Mouse (Mus musculus): Measurements from ENCODE around the gene Agk. TPM values are rescaled to one million over a fixed set of nuclear protein-coding genes. Genes with fewer than 3 reads are reported as not detected.

The Agk gene
- polyA plus RNA-seq, 1 experiment from 2014 or later = 24.0 TPM

- H3K4me3 ChIP-seq (ENCODE audit: low read depth, low read length) = peak overlapping the region; percentile 69
- ATAC-seq (peak; percentile 58), DNase-seq (ENCODE audit: low spot score) (peak; percentile 45)
- peak overlapping the region; percentile 97 for H3K4me2 ChIP-seq (replicated peaks; ENCODE audit: low read depth, low read length)
- no peaks in the 10 kb centered on the region for H3K27me3 ChIP-seq (replicated peaks; ENCODE audit: insufficient read depth, low read length)
- peak overlapping the region; percentile 59 for H3K9ac ChIP-seq (replicated peaks; ENCODE audit: low read depth)
- WGBS = under 1% methylated on average over 45 of the region's 72 CpGs
- H3K9me3 ChIP-seq (ENCODE audit: low read length) = no peaks in the 10 kb centered on the region
- TF ChIP-seq EP300 (IDR thresholded peaks at IDR 0.05) (no peak), CTCF (IDR thresholded peaks at IDR 0.05) (peak; percentile 41)
- H3K36me3 ChIP-seq (ENCODE audit: insufficient read depth, low read length) = no peaks in the 10 kb centered on the region
- H3K27ac ChIP-seq (ENCODE audit: low read length) = peak overlapping the region; percentile 26; the same call in 1 of the 2 replicates
- peaks cover 2% of the 10 kb centered on the region for H3K4me1 ChIP-seq (ENCODE audit: insufficient read depth, low read depth, low read length)
Observed at GRCm38 (mm10) chr6:40435151-40436046, 110.4 kb downstream of the Agk start.

DNA sequence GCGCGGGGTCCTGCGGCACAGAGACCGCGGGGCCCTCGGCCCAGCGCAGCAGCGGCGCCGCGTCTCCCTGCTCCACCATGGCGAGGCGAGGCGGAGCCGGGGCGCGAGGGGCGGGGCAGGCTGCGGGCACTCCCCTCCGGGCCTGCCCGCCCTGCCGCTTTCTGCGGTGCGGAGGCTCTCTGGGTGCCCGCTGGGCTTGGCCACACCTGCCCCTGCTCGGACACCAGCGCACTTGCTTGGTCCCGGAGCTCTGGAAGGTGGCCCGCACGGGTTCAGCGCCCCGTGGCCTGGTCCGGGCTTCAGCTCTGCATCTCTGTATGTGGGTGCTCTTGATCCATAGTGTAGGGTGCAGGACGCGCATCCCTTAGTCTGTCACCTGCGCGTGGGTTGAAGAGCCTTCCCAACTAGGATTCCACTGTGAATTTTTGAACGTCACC lies 111.1 kb downstream of the Agk start, which contains the start of gene E330009J07Rik:
Gene E330009J07Rik, minus strand, starts transcription at position 89 of the 437 bp plus-strand sequence.
- Histone ChIP-seq H3K36me3 (ENCODE audit: insufficient read depth, low read length) (no peaks in the 10 kb centered on the region), H3K4me1 (ENCODE audit: insufficient read depth, low read depth, low read length) (no peaks in the 10 kb centered on the region; the same call in 1 of the 2 replicates), H3K27me3 (replicated peaks; ENCODE audit: insufficient read depth, low read length) (no peaks in the 10 kb centered on the region), H3K9ac (replicated peaks; ENCODE audit: low read depth) (peak within 1 kb of the TSS; percentile 59), H3K4me2 (replicated peaks; ENCODE audit: low read depth, low read length) (peak within 1 kb of the TSS; percentile 97), H3K4me3 (ENCODE audit: low read depth, low read length) (peak within 1 kb of the TSS; percentile 69), H3K27ac (ENCODE audit: low read length) (peak within 1 kb of the TSS; percentile 26; the same call in 1 of the 2 replicates), H3K9me3 (ENCODE audit: low read length) (no peaks in the 10 kb centered on the region)
- ATAC-seq (peak; percentile 97), DNase-seq (ENCODE audit: low spot score) (peak; percentile 86)
- TF ChIP-seq CTCF (IDR thresholded peaks at IDR 0.05) = no peak
- TF ChIP-seq EP300 (IDR thresholded peaks at IDR 0.05) = no peak
- under 1% methylated on average over 30 of the region's 38 CpGs for WGBS

DNA sequence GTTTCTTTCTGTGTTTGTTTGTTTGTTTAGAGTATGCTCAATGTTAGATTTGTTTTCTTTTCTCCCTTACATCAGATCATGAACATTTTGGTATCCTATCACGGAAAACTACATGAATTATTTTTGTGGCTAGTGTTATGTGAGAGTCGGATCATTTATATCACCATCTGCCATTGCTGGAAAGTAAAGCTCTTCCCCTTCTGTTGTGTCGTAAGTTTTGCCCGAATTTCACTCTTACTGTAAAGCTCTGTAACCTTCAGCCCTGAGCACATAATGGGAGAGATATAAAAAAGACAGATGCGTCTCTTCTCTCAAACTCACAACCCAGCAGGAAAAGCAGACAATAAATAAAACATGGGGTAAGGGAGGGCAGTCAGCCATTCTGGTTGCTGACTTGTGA lies 114.0 kb downstream of the Agk start, which contains the start of gene Wee2:
Gene Wee2, plus strand, starts transcription at position 153 of the 400 bp plus-strand sequence.
- Histone ChIP-seq H3K9me3 (ENCODE audit: low read length) (no peaks in the 10 kb centered on the region), H3K27ac (ENCODE audit: low read length) (no peak within 1 kb of the TSS), H3K4me2 (replicated peaks; ENCODE audit: low read depth, low read length) (no peak within 1 kb of the TSS), H3K4me3 (ENCODE audit: low read depth, low read length) (no peak within 1 kb of the TSS), H3K36me3 (ENCODE audit: insufficient read depth, low read length) (no peaks in the 10 kb centered on the region), H3K27me3 (replicated peaks; ENCODE audit: insufficient read depth, low read length) (no peaks in the 10 kb centered on the region), H3K4me1 (ENCODE audit: insufficient read depth, low read depth, low read length) (no peaks in the 10 kb centered on the region), H3K9ac (replicated peaks; ENCODE audit: low read depth) (no peak within 1 kb of the TSS)
- DNase-seq (ENCODE audit: low spot score) = no peak
- ATAC-seq = no peak
- WGBS = 52% methylated on average over 5 of the region's 5 CpGs
- TF ChIP-seq EP300 (IDR thresholded peaks at IDR 0.05) (no peak), CTCF (IDR thresholded peaks at IDR 0.05) (no peak)

GRCm38 (mm10) chr6:40439731-40440130 lies 114.8 kb downstream of the Agk start:
- 30% methylated on average over 12 of the region's 12 CpGs for WGBS
- ATAC-seq (no peak), DNase-seq (ENCODE audit: low spot score) (no peak)
- Histone ChIP-seq H3K36me3 (ENCODE audit: insufficient read depth, low read length) (no peaks in the 10 kb centered on the region), H3K27me3 (replicated peaks; ENCODE audit: insufficient read depth, low read length) (no peaks in the 10 kb centered on the region), H3K9ac (replicated peaks; ENCODE audit: low read depth) (no peak overlapping the region), H3K27ac (ENCODE audit: low read length) (no peak overlapping the region), H3K4me3 (ENCODE audit: low read depth, low read length) (no peak overlapping the region), H3K4me2 (replicated peaks; ENCODE audit: low read depth, low read length) (no peak overlapping the region), H3K9me3 (ENCODE audit: low read length) (no peaks in the 10 kb centered on the region), H3K4me1 (ENCODE audit: insufficient read depth, low read depth, low read length) (no peaks in the 10 kb centered on the region)
- TF ChIP-seq EP300 (IDR thresholded peaks at IDR 0.05) = no peak
- TF ChIP-seq CTCF (IDR thresholded peaks at IDR 0.05) = no peak

DNA sequence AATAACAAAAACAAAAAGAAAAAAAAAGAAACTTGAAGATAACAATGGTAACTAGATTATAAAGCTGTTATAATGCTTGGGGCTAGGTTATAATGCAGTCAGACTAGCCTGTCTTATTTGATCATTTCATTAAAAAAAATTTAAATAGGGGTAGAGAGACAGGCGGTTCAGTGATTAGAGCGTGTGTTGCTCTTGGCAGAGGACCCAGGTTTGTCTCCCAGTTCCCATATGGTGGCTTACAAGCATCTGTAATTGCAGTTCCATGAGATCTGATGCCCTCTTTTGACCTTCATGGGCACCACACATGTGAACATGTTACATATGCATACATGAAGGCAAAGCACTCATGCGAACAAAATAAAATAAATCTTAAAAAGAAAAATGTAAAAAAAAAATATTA lies 116.3 kb downstream of the Agk start:
- no peak overlapping the region for H3K4me2 ChIP-seq (replicated peaks; ENCODE audit: low read depth, low read length)
- H3K4me1 ChIP-seq (ENCODE audit: insufficient read depth, low read depth, low read length) = no peaks in the 10 kb centered on the region
- DNase-seq (ENCODE audit: low spot score) = no peak
- ATAC-seq = no peak
- no peak for TF ChIP-seq EP300 (IDR thresholded peaks at IDR 0.05)
- H3K9me3 ChIP-seq (ENCODE audit: low read length) = no peaks in the 10 kb centered on the region
- no peak overlapping the region for H3K27ac ChIP-seq (ENCODE audit: low read length)
- no peaks in the 10 kb centered on the region for H3K27me3 ChIP-seq (replicated peaks; ENCODE audit: insufficient read depth, low read length)
- 68% methylated on average over 3 of the region's 3 CpGs for WGBS
- H3K36me3 ChIP-seq (ENCODE audit: insufficient read depth, low read length) = no peaks in the 10 kb centered on the region
- no peak overlapping the region for H3K9ac ChIP-seq (replicated peaks; ENCODE audit: low read depth)
- H3K4me3 ChIP-seq (ENCODE audit: low read depth, low read length) = no peak overlapping the region

- no peak for DNase-seq (ENCODE audit: low spot score)
Observed at GRCm38 (mm10) chr6:40441755-40442154, 116.8 kb downstream of the Agk start.

More at GRCm38 (mm10) chr6:40441755-40442154, 116.8 kb downstream of the Agk start:
- no peak overlapping the region for H3K9ac ChIP-seq (replicated peaks; ENCODE audit: low read depth)
- no peak for ATAC-seq
- no peaks in the 10 kb centered on the region for H3K27me3 ChIP-seq (replicated peaks; ENCODE audit: insufficient read depth, low read length)
- H3K4me1 ChIP-seq (ENCODE audit: insufficient read depth, low read depth, low read length) = no peaks in the 10 kb centered on the region
- WGBS = 35% methylated on average over 3 of the region's 3 CpGs
- H3K4me3 ChIP-seq (ENCODE audit: low read depth, low read length) = no peak overlapping the region
- no peaks in the 10 kb centered on the region for H3K9me3 ChIP-seq (ENCODE audit: low read length)
- TF ChIP-seq EP300 (IDR thresholded peaks at IDR 0.05) (no peak), CTCF (IDR thresholded peaks at IDR 0.05) (peak; percentile 33; the same call in 1 of the 2 replicates)
- no peaks in the 10 kb centered on the region for H3K36me3 ChIP-seq (ENCODE audit: insufficient read depth, low read length)
- H3K27ac ChIP-seq (ENCODE audit: low read length) = no peak overlapping the region
- H3K4me2 ChIP-seq (replicated peaks; ENCODE audit: low read depth, low read length) = no peak overlapping the region

All from lung, postnatal 0 days (tissue).